Mouse (Mus musculus) megakaryocyte, embryonic 14.5 days (primary cell): Measurements from ENCODE around the gene Fam167b.

Experiments
- FLI1 ChIP-seq: IDR thresholded peaks from 2 replicates; pipeline ENCODE4 v1.6.1; 2012; ENCODE audit warnings: low read length, inconsistent platforms, mixed read lengths
- GATA1 ChIP-seq: IDR thresholded peaks from 3 replicates; pipeline ENCODE4 v1.6.1; 2012; ENCODE audit warnings: mixed read lengths, low read length, inconsistent platforms, borderline replicate concordance

- TF ChIP-seq GATA1 (no peak), FLI1 (no peak)
Measured at GRCm38 (mm10) chr4:129561184-129561583, 17.2 kb downstream of the Fam167b start.
